Mouse (Mus musculus) limb, embryonic 10.5 days (tissue): ENCODE measurements around the gene Wdr82. TPM values are rescaled to one million over a fixed set of nuclear protein-coding genes. Genes with fewer than 3 reads are reported as not detected.
"Not testable (repeated sequence)": the region's sequence is repeated elsewhere in the genome, so short reads cannot be mapped to it uniquely, and the experiment has no call there.

Source experiments
- DNase-seq: peaks from one replicate; pipeline ENCODE4 v3.0.0-alpha.2; 2017; ENCODE audit warnings: low spot score
- H3K27ac ChIP-seq: fragments of 300-500 bp; sonication (generic); 2 replicates; pipeline ENCODE4 v1.5.1; 2016; ENCODE audit warnings: mild to moderate bottlenecking
- H3K27me3 ChIP-seq: fragments of 300-500 bp; sonication (generic); 2 replicates; pipeline ENCODE4 v1.6.1; 2016; ENCODE audit warnings: low read depth, mild to moderate bottlenecking; ENCODE audit not compliant: poor library complexity, severe bottlenecking
- H3K36me3 ChIP-seq: fragments of 300-500 bp; sonication (generic); 2 replicates; pipeline ENCODE4 v1.6.1; 2016; ENCODE audit warnings: mild to moderate bottlenecking, moderate library complexity
- H3K4me1 ChIP-seq: fragments of 300-500 bp; sonication (generic); 2 replicates; pipeline ENCODE4 v1.6.1; 2016
- H3K4me3 ChIP-seq: fragments of 300-500 bp; sonication (generic); 2 replicates; pipeline ENCODE4 v1.5.1; 2016; ENCODE audit warnings: mild to moderate bottlenecking, moderate library complexity
- H3K9me3 ChIP-seq: fragments of 300-500 bp; sonication (generic); replicated peaks from 2 replicates; pipeline ENCODE4 v1.6.1; 2016; ENCODE audit warnings: mild to moderate bottlenecking
- WGBS: fragments of 180-500 bp; shearing (Covaris S2); methylation state at CpG from one replicate; pipeline ENCODE4 v1.1.7; 2016; 5-methylcytosine and 5-hydroxymethylcytosine counted together
- polyA plus RNA-seq: library from polyadenylated mRNA; unstranded; fragments of >200 nt; fragmentation: Nextera tagmentation; extraction: Ambion mirVana; gene quantifications from 2 replicates; pipeline ENCODE4 v1.2.1, GENCODE M21; 2016

Gene Wdr82
- polyA plus RNA-seq, 1 experiment from 2014 or later: 28.8 TPM

DNA sequence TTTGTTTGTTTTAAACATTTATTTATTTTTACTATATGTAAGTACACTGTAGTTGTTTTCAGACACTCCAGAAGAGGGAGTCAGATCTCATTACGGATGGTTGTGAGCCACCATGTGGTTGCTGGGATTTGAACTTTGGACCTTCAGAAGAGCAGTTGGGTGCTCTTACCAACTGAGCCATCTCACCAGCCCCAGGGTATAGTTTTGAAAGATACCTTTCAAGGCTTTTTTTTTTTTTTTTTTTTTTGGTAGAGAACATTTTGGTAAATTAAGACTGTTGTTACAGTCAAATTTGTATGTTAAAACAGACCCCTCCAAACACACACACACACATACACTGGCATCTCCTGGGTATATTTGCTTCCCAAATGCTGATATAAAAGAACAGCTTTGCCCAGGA lies 1.7 kb upstream of the Wdr82 start:
- not testable (repeated sequence) for H3K27me3 ChIP-seq, H3K36me3 ChIP-seq, H3K27ac ChIP-seq, H3K9me3 ChIP-seq, DNase-seq, H3K4me3 ChIP-seq
- H3K4me1 ChIP-seq: peaks cover 28% of the 10 kb centered on the region
- 75% methylated on average over 1 of the region's 1 CpGs for WGBS

DNA sequence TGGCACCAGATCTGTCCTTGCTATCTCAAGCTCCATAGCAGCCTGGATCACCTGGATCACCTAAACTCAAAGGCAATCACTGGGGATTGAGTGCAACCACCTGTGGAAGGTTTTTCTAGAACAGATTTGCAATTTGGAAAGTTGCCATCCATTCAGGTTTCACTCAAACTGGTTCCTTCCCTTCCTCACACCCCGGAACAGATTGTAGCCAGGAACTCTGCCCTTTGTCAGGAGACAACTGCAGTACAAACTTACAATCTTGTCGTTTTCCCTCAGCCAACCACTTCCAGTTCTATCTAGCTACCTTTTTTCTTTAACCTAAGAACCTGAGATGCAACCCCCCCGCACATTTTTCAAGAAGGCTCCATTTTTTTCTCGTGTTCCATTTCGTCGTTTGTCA lies 811 bp upstream of the Wdr82 start:
- Histone ChIP-seq H3K4me3 (peak overlapping the region; percentile 94), H3K4me1 (peaks cover 34% of the 10 kb centered on the region), H3K36me3 (peaks cover 7% of the 10 kb centered on the region; the same call in 1 of the 2 replicates), H3K27me3 (no peaks in the 10 kb centered on the region), H3K27ac (no peak overlapping the region; the same call in 1 of the 2 replicates), H3K9me3 (no peaks in the 10 kb centered on the region)
- WGBS: 32% methylated on average over 6 of the region's 6 CpGs
- DNase-seq: no peak

DNA sequence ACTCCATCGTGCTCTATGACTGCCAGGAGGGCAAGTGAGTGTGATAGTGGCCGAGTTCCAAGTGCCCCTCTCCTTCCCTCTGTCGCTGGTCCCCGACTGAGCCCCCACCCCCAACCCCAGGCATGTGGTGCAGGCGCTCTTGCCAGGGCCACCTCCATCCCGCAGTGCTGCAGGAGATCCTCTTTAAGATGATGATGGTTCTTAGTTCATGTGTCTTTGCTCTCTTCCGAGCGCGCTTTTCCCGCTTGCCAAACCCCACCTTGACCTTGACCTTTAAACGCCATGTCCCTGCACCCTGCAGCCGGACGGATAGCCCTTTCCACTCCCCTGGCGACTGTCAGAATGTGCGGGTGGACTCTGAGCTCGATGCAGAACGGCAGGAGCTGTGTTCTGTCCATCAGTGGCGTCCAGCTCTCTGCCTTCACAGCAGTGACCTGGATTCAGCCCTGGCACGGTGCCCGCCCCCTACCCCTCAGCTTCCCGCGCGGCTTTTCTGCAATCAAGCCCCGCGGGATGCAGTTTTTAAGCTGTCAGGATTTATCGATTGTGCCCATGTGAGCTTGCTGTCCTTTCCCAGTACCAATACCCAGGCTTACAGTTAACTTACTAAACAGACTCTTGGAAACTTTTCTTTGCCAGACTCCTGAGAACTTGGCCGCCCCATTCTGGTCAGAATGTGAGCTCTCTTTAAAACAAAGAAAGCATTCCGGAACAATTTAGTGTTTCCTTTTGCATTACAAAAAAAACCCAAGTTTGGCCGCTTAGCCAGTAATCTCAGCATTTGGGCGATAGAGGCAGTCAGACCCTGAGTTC lies 824 bp downstream of the Wdr82 start:
- H3K9me3 ChIP-seq: no peaks in the 10 kb centered on the region
- H3K4me1 ChIP-seq: peaks cover 51% of the 10 kb centered on the region
- H3K36me3 ChIP-seq: peaks cover 14% of the 10 kb centered on the region
- H3K4me3 ChIP-seq: peak overlapping the region; percentile 94
- DNase-seq: peak; percentile 70
- 1% methylated on average over 30 of the region's 30 CpGs for WGBS
- no peaks in the 10 kb centered on the region for H3K27me3 ChIP-seq
- peak overlapping the region; percentile 97 for H3K27ac ChIP-seq

DNA sequence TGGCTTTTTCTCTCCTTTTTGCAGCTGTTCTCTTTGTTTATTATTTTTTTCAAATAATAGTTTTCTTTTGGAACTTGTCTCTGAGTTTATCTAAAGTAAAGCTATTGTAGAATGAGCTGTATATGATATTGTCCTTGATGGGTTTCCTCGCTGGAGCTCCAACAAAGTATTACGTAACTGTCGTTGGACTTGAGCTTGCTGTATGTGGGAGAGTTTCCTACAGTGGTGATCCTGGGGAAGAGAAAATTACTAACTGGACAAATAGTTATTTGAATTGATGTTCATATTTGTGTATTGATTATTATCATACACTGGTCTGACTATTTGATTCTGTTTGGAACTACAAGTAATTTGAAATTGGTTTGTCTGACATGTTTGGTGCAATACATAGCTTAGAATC lies 1.8 kb downstream of the Wdr82 start:
- WGBS: 64% methylated on average over 3 of the region's 3 CpGs
- peak overlapping the region; percentile 94 for H3K4me3 ChIP-seq
- H3K4me1 ChIP-seq: peaks cover 58% of the 10 kb centered on the region
- peak overlapping the region; percentile 97; the same call in 1 of the 2 replicates for H3K27ac ChIP-seq
- H3K36me3 ChIP-seq: peaks cover 24% of the 10 kb centered on the region
- H3K9me3 ChIP-seq: no peaks in the 10 kb centered on the region
- no peak for DNase-seq
- H3K27me3 ChIP-seq: no peaks in the 10 kb centered on the region

DNA sequence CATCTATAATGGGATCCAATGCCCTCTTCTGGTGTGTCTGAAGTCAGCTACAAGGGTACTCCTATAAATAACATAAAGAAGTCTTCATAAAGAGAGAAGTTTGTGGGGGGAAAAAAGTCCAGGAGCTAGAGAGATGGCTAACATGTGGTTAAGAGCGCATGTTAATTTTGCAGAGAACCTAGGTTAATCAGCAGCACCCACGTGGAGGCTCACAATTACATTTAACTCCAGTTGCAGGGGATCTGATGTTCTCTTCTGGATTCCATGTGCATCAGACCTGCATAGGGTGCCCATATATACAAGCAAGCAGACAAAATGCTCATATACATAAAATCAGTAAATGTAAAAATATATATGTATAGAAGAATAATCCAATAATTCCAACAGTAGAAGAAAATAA lies 2.6 kb downstream of the Wdr82 start:
- Histone ChIP-seq H3K27ac (no peak overlapping the region), H3K27me3 (no peaks in the 10 kb centered on the region), H3K4me1 (peaks cover 55% of the 10 kb centered on the region), H3K36me3 (peaks cover 31% of the 10 kb centered on the region), H3K4me3 (peak overlapping the region; percentile 94; the same call in 1 of the 2 replicates), H3K9me3 (no peaks in the 10 kb centered on the region)
- DNase-seq: no peak
- 82% methylated on average over 2 of the region's 2 CpGs for WGBS

DNA sequence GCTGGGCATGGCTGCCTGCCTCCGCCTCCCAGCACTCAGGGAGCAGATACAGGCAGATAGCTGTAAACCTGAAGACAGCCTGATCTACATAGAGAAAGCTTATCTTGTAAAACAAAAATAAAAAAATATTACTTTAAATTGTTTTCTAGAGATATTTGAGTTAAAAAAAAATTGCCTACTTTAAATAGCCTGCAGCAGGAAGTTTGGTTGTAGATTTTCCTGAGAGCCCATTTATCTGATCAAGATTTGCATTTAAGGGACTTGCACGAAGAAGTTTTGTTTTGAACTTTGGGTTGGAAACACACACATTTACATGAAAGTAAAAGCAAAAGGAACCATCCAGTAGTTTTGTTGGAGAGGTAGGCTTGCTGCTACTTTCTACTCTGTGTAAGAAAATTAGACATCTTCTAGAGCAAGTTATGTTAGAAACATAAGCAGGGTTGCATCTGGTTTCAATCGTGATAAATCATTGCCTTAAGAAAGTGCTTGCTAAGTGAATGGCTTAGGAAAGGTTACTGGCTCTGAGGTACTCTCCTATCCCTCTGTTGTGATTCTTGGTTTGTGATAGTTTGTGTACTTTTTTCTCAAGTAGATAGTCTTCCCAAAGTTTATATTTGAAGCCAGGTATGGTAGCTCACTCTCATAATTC lies 4.9 kb downstream of the Wdr82 start:
- Histone ChIP-seq H3K9me3 (no peaks in the 10 kb centered on the region), H3K27me3 (no peaks in the 10 kb centered on the region), H3K4me3 (no peak overlapping the region), H3K36me3 (peaks cover 54% of the 10 kb centered on the region), H3K4me1 (peaks cover 48% of the 10 kb centered on the region), H3K27ac (no peak overlapping the region)
- no peak for DNase-seq
- WGBS: 85% methylated on average over 3 of the region's 3 CpGs

DNA sequence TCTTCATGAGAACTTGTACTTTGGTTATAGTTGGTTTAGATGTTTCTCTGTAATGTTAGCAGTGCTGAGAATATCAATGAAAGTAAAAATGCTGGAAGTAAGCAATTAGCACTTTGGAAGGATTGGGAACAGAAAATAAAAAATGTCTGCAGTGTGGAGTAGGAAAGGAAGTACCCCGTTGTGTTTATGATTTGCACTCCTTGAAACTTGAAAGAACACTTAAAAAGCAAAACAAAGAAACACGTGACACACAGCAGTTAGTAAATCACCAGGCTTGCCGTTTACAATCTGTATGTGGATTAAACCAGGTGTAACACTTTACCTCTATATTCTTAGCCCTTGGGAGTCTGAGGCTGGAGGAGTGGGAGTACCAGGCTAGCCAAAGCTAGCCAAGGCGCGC lies 6.0 kb downstream of the Wdr82 start:
- Histone ChIP-seq H3K27me3 (no peaks in the 10 kb centered on the region), H3K27ac (no peak overlapping the region), H3K4me3 (no peak overlapping the region), H3K4me1 (peaks cover 48% of the 10 kb centered on the region), H3K36me3 (peaks cover 65% of the 10 kb centered on the region), H3K9me3 (no peaks in the 10 kb centered on the region)
- 71% methylated on average over 5 of the region's 5 CpGs for WGBS
- no peak for DNase-seq

DNA sequence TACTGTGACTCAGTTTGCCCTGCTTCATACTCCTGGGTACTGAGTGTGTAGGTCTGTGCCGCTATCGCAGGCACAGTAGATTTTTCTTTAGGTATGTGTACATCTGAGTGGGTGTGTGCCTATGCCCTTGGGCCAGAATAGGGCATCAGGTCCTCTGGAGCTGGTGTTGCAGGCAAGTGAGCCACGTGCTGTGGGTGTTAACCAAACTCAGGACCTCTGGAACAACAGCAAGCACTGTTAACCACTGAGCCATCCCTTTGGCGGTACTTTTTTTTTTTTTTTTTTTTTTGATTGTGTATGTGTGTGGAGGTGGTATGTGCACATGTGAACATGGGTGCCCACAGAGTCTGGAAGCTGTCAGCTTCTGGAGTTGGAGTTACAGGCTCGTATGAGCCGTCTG lies 7.1 kb downstream of the Wdr82 start:
- H3K27ac ChIP-seq: no peak overlapping the region
- peaks cover 43% of the 10 kb centered on the region for H3K4me1 ChIP-seq
- peaks cover 76% of the 10 kb centered on the region for H3K36me3 ChIP-seq
- H3K27me3 ChIP-seq: no peaks in the 10 kb centered on the region
- 95% methylated on average over 6 of the region's 6 CpGs for WGBS
- DNase-seq: no peak
- H3K4me3 ChIP-seq: no peak overlapping the region
- H3K9me3 ChIP-seq: no peaks in the 10 kb centered on the region

DNA sequence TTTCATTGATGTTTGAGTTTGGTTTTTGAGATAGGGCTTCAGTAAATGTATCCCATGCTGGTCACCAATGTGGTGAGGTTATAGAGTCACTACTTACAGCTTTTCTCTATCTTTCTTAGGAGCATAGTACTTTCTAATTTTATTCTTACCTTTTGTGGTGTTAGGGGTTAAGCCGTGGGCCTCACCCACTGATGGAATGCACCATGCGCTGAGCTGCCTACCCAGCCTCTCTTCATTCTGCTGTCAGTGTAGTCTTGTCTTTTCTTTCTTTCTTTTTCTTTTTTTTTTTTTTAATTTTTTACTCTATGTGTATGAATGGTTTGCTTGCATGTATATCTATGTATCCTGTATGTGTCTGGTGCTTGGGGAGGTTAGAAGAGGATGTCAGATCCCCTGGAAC lies 8.7 kb downstream of the Wdr82 start:
- DNase-seq: no peak
- 98% methylated on average over 2 of the region's 2 CpGs for WGBS
- no peaks in the 10 kb centered on the region for H3K27me3 ChIP-seq

DNA sequence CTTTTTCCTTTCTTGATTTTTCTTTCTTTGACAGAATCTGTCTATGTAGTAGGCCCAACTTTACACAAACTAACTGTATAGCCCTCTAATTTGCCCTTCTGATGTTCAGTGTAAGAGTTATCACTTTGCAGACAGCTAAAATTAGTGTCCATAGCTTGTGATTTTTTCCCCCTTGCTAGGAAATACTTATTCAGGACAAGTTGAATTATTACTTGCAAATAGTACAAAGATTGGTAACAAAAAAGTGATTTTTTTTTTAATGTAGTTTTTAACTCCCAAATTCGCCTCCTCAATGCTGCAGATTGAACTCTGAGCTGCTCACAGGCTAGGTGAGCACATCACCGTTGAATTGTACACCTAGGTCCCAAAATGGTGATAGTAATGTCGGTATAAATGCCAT lies 9.2 kb downstream of the Wdr82 start:
- no peaks in the 10 kb centered on the region for H3K27me3 ChIP-seq
- WGBS: 95% methylated on average over 3 of the region's 3 CpGs
- H3K4me3 ChIP-seq: no peak overlapping the region
- no peak for DNase-seq
- H3K4me1 ChIP-seq: peaks cover 24% of the 10 kb centered on the region
- H3K9me3 ChIP-seq: no peaks in the 10 kb centered on the region
- no peak overlapping the region for H3K27ac ChIP-seq
- peaks cover 90% of the 10 kb centered on the region for H3K36me3 ChIP-seq

More for the DNA sequence above, 8.7 kb downstream of the Wdr82 start:
- Histone ChIP-seq H3K9me3 (no peaks in the 10 kb centered on the region), H3K27ac (no peak overlapping the region), H3K4me1 (peaks cover 28% of the 10 kb centered on the region), H3K4me3 (no peak overlapping the region), H3K36me3 (peaks cover 85% of the 10 kb centered on the region)

DNA sequence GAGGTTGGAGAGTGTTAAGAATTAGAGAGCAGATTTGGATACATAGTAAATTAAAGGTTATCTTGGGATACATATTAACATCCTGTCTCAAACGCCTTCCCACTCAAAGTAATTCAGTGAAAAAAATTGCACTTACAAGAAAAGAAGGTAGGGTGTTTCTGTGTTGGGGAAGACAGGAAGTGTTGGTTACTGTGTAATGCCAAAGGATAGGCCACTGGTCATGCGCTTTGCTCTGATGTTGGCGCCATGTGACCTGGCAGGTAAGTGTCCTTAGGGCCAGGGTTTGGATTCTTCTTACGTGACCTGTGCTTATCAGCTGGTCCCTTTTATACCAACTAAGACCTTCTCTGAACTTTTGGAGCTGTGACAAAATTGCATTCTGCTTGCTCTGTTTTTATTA lies 11.4 kb downstream of the Wdr82 start:
- WGBS: 95% methylated on average over 4 of the region's 4 CpGs
- Histone ChIP-seq H3K9me3 (no peaks in the 10 kb centered on the region), H3K36me3 (peaks cover 99% of the 10 kb centered on the region), H3K27ac (no peak overlapping the region), H3K27me3 (no peaks in the 10 kb centered on the region), H3K4me3 (no peak overlapping the region), H3K4me1 (peaks cover 3% of the 10 kb centered on the region)
- no peak for DNase-seq

DNA sequence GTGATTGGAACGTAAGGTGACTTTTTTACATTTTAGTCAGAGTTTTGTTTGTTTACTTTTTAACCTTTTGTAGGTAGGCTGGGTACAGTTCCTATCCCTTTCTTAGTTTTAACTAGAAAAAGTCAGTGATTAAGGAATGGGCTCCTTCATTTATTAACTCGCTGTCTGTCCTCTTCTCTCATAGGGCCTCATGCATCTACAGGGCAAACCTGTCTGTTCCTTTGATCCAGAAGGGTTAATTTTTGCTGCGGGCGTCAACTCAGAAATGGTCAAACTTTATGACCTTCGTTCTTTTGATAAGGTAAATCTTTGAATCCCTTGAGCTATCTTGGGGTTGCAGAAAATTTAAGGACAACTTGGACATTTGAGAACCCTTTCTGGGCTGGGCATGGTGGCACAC lies 13.3 kb downstream of the Wdr82 start:
- 95% methylated on average over 5 of the region's 5 CpGs for WGBS
- H3K9me3 ChIP-seq: no peaks in the 10 kb centered on the region
- H3K27me3 ChIP-seq: no peaks in the 10 kb centered on the region
- peaks cover 100% of the 10 kb centered on the region for H3K36me3 ChIP-seq
- H3K27ac ChIP-seq: no peak overlapping the region
- no peak for DNase-seq
- H3K4me3 ChIP-seq: no peak overlapping the region
- H3K4me1 ChIP-seq: no peaks in the 10 kb centered on the region

DNA sequence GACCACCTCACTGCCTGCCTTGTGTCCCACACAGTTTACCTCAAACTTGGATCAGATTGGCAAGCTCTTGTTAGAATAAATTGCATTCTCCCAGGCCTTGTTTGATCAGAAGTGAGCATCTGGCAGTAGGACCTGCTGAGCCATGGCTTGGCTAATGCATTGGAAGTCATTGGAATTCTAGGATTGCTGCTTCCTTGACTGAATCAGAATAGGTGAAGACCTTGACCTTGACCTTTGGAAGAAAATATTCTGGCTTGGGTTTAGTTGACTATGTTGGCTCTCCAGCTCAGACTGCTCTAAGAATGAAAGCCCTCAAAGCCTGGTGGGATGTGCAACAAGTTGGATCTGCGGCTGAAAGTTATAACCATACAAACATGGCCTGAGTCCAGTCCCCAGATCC lies 20.6 kb downstream of the Wdr82 start:
- no peaks in the 10 kb centered on the region for H3K9me3 ChIP-seq
- DNase-seq: no peak
- peaks cover 98% of the 10 kb centered on the region for H3K36me3 ChIP-seq
- H3K27me3 ChIP-seq: no peaks in the 10 kb centered on the region
- no peak overlapping the region for H3K4me3 ChIP-seq
- WGBS: 95% methylated on average over 1 of the region's 1 CpGs
- H3K4me1 ChIP-seq: no peaks in the 10 kb centered on the region
- no peak overlapping the region for H3K27ac ChIP-seq
